Mouse (Mus musculus) olfactory bulb, adult 2 months (tissue): ENCODE measurements around the gene Arl8a.

Source experiments
- CTCF ChIP-seq: fragments of 200-500 bp; IDR thresholded peaks from 2 replicates; pipeline ENCODE4 v1.5.1; 2012; ENCODE audit warnings: low read depth, mild to moderate bottlenecking, low read length, moderate library complexity; ENCODE audit not compliant: insufficient read depth
- POLR2A ChIP-seq: fragments of 200-500 bp; IDR thresholded peaks from 2 replicates; pipeline ENCODE4 v1.6.1; 2012; ENCODE audit warnings: mild to moderate bottlenecking, low read depth, low read length, moderate library complexity; ENCODE audit not compliant: insufficient read depth

DNA sequence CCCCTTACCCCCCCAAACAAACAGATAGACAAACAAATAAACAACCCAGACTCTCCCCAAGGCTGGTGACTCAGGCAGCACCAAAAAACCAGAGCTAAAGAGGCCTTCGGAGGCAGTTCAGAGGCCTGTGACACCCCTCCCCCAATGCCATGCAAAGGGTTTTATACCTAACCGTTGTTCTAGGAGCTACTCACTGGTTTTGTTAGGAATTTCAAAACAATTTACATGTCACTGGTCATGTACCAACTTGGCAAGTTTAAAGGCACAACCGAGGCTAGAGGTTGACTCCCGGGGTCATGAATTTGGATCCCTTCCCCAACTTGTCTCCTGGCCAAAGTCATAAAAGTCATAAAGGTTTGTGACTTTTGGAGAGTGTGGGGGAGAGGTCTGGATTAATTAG is 53.8 kb downstream of the Arl8a start:
- TF ChIP-seq CTCF (no peak), POLR2A (no peak)
